Mouse (Mus musculus) liver, adult (tissue): ENCODE measurements at regions not wholly inside any gene's neighbourhood (a gene's known extent, or its start where the extent isn't known, plus 50 kb on each side); places are given as distances from the start of the nearest gene placed in this dataset.

Source experiments
- GATA4 ChIP-seq: IDR thresholded peaks from 2 replicates; pipeline ENCODE4 v1.6.1; 2014; ENCODE audit warnings: mild to moderate bottlenecking, low read length; ENCODE audit not compliant: insufficient replicate concordance

GRCm38 (mm10) chr14:105841888-105842287 is 54.7 kb downstream of the Spry2 start:
- no peak for TF ChIP-seq GATA4

DNA sequence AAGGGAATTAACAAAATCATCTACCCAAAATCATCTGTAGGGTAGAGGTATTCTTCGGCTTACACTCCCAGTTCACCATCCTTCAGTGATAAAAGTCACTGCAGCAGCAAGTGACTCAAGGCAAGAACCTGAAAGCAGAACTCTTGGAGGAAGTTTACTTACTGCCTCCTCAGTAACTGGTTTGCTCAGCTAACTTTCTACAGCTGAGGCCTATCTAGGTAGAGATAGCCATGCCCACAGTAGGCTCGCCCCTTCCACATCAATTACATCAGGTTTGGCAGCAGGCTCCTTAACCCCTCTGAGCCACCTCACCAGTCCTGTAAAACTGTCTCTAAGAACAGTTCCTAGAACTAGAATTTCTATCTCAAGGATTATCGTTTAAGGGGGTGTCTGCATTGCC is 59.1 kb downstream of the Spry2 start:
- TF ChIP-seq GATA4, result no peak

- no peak for TF ChIP-seq GATA4
Observed at GRCm38 (mm10) chr14:105830701-105831100, 65.9 kb downstream of the Spry2 start.

DNA sequence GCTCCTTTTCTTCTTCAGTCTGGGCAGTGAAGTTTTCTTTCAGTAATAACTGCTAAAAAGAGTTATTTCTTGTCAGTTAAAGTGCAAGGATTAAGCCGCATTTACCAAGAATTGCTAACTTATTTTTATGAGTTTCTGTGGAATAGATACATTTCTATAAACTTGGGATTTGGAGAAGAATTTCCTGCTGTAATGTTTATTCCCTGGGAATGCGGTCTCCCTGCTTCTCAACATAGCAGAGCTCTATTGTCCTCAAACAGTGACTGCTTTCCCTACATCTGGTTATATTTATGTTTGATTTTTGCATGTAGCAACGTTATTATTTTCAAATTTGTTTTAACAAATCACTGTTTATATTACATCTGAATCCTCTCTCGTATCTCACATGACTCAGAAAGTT is 66.3 kb downstream of the Spry2 start:
- no peak for TF ChIP-seq GATA4

- no peak for TF ChIP-seq GATA4
Observed at GRCm38 (mm10) chr14:105823129-105823528, 73.5 kb downstream of the Spry2 start.

DNA sequence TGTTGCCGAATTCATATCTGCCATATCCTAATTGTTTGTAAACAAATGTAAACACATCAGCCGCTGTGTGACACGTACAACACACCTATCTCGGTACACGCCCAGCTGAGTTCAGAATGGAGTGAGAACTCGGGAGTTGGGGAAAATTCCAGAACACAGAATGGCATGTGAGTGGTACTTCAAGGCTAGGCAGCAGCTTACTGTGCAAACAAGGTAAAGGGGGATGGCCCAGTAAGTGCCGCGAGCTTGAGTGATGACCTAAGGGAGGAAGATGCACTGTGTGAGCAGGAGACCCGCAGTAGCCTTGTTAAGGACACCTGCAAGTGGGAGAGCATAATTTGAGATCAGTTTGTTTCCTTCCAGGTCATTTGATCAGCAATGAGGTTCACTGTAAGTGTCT is 74.0 kb downstream of the Spry2 start:
- no peak for TF ChIP-seq GATA4

GRCm38 (mm10) chr14:105819534-105819933 is 77.1 kb downstream of the Spry2 start:
- no peak for TF ChIP-seq GATA4

DNA sequence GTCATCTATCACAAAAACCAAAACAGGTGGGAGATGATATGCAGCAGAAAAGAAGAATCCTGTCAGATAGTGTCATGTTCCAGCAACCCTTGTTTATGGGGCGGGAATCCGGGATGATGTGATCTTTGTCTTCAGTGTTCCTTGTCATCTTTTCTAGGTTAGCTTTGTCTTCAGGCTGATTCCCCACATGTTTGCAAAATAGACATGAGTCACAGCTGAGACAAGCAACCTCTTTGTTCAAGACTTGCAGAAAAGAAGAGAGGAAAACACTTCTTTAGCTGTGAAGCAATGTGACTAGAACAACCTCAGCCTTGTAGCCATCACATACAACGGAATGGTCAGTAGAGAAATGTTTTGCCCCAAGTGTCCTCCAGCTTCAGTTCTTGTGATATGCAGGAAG is 77.8 kb downstream of the Spry2 start:
- TF ChIP-seq GATA4, result no peak

DNA sequence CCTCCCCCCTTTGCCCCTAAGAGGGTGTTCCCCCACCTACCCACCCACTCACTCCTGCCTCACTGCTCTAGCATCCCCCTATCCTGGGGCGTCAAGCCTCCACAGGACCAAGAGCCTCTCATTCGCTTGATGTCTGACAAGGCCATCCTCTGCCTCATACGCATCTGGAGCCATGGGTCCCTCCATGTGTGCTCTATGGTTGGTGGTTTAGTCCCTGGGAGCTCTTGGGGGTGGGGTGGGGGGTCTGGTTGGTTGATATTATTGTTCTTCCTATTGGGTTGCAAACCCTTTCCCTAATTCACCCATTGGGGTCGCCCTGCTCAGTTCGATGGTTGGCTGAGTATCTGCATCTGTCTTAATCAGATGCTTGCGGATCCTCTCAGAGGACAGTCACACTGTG is 79.1 kb downstream of the Spry2 start:
- no peak for TF ChIP-seq GATA4

DNA sequence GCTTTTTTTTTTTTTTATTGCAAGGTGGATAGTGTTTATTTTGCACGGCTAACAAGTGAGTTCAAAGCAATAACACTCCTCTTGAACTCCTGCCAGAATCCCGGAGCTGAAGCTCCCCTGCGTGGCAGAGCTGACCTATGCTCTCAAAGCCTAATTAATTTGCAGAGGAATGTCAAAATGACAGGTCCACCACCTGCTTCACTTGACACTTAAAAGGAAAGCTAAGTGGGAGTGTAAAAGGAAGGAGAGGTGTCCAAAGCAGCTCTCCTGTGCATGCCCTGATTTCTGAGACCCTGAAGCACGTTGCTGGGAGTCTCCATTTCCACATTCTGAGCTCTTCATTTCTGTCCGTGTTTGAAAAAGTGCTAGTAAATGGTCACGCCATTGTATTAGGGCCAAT is 80.8 kb downstream of the Spry2 start:
- TF ChIP-seq GATA4, result no peak

DNA sequence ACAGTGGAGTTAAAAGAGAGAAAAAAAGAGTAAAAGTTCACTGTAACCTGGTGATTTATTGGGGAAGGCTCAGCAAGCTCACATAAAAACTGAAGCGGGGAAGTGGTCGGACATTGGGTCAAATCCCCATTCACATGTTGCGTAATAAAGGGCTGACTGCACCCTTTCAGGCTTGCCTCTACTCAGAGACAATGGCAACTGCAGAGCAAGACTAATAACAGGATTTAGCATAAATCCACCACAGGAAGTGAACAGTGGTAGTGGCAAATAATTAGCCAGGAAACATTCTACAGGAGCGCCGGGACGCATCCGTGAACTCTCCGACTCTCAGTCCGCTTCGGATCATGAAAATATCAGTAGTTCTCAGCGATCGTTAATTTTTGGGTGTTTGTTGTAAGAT is 81.3 kb downstream of the Spry2 start:
- no peak for TF ChIP-seq GATA4

DNA sequence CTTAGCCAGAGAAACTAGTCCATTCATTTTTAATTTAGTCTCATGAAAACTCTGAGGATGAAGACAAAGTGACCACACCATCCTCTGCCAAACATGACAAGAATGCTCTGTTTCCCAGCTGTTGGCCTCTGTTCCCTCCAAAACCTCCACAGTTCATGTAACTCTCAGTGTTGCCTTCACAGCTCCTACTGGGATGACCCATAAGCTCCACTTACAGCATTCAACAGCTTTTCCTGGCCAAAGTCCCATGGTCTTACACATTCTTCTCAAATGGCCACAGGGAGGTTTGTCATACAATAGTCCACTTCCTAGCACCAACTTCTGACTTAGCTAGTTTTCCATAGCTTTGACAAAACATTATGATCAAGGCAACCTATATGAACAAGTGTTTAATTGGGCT is 83.0 kb downstream of the Spry2 start:
- no peak for TF ChIP-seq GATA4

GRCm38 (mm10) chr14:105813097-105813496 is 83.5 kb downstream of the Spry2 start:
- no peak for TF ChIP-seq GATA4

DNA sequence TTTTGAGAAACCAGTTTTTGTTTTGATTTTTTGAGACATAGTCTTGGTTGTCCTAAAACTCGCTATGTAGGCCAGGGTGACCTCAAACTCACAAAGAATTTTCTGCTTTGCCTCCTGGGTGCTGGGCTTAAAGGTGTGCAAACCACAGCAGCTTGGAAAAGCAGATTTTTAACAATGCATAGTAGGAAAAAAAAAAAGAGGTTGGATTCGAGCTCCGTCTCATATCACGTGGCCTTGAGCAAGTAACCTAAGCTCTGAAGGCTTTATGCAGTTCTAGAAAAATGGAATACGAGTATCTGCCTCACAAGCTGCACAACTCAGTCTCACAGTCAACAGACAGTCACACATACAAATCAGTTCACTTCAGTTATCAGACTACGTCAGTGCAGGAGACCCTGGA is 90.9 kb downstream of the Spry2 start:
- TF ChIP-seq GATA4, result no peak

DNA sequence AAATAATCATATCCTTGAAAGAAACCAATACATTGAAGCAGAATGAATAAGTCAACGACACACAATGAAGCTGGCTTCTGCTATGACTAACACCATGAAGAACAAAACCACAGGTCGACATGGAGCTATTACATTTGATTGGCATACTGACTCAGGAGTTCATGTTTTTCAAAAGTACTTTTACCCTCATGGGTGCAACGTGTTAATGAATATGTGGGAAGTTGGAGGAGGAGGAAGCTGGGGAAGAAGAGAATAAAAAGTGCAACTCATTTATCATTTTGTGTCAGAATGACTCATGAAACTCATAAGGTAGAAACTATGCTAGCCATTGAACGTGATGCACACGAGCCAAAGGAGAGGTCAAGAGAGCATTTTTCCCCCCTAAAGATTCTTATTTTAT is 91.3 kb downstream of the Spry2 start:
- TF ChIP-seq GATA4, result no peak

- TF ChIP-seq GATA4, result no peak
Observed at GRCm38 (mm10) chr14:105804761-105805160, 91.9 kb downstream of the Spry2 start.

DNA sequence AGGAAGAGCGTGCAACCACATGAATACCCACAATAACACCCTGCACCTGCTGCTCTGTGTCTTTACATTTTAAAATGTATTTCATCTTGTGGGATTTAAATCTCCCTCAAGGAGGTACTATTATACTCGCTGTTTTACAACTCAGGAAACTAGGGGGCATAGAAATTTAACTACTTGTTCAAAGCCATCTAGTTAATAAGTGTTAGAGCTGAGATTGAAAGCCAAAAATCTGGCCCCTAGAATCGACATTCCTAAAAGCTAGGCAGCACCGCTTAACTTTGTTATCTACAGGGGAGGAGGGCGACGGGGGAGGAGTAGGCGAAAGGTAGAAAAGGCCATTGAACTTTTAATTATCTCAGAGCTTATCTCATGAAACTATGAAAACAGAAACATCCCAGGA is 93.3 kb downstream of the Spry2 start:
- TF ChIP-seq GATA4, result no peak
